ENCODE assay signal across 11 mouse cellular contexts in genomic region chr1:10880026-10880727, GRCm38 (mm10).
DNase-seq lines count a peak whose midpoint lies in the region; ATAC-seq and TF ChIP-seq lines count a peak whose summit lies in the region.
"Had no signal": no experiment of that assay in that cellular context is flagged by ENCODE, and none has a peak within 500 bp of the region (broad histone marks: within the 10 kb centered on the region; RNA-seq: fewer than 3 reads in every experiment).

No protein-coding gene starts in this region.

- WGBS in neural tube, embryonic 11.5 days: 63% methylated on average over 12 of the region's 12 CpGs
- WGBS in neural tube, embryonic 13.5 days: 65% methylated on average over 12 of the region's 12 CpGs

- H3K4me2 ChIP-seq in neural tube, embryonic 11.5 days (ENCODE audit: low read depth): no peak overlapping the region
- peak overlapping the region; percentile 29; the same call in 1 of the 2 replicates for H3K4me2 ChIP-seq in neural tube, embryonic 13.5 days
- H3K4me2 ChIP-seq: limb, embryonic 15.5 days had no signal

- H3K4me1 ChIP-seq in neural tube, embryonic 11.5 days (ENCODE audit: control insufficient read depth, insufficient read depth, low read length): no peaks in the 10 kb centered on the region
- H3K4me1 ChIP-seq in neural tube, embryonic 13.5 days (replicated peaks): no peaks in the 10 kb centered on the region
- H3K4me1 ChIP-seq: limb, embryonic 15.5 days had no signal

- no peak overlapping the region for H3K27ac ChIP-seq in gastrocnemius, adult 2 months
- no peak overlapping the region for H3K27ac ChIP-seq in neural tube, embryonic 11.5 days (ENCODE audit: low read depth, low read length)
- H3K27ac ChIP-seq in neural tube, embryonic 13.5 days (replicated peaks): no peak overlapping the region
- H3K27ac ChIP-seq: limb, embryonic 15.5 days had no signal

- ATAC-seq in neural tube, embryonic 11.5 days (ENCODE audit: insufficient read depth, low FRiP score, low TSS enrichment): no peak
- ATAC-seq in hematopoietic stem cell, adult 5-6 weeks (replicated peaks in 1 of 2; ENCODE audit: insufficient read depth in 1 of 2, low FRiP score in 2 of 2, low TSS enrichment in 1 of 2, low read depth in 1 of 2, poor library complexity in 2 of 2, severe bottlenecking in 2 of 2): peak; percentile 99 to 100
- no peak for ATAC-seq in neural tube, embryonic 13.5 days (ENCODE audit: low read depth)
- ATAC-seq in cerebellum, adult (ENCODE audit: insufficient number of reproducible peaks, low FRiP score, low TSS enrichment): no peak

- H3K27me3 ChIP-seq in neural tube, embryonic 11.5 days (ENCODE audit: control insufficient read depth, insufficient read depth, low read length): no peaks in the 10 kb centered on the region
- no peaks in the 10 kb centered on the region for H3K27me3 ChIP-seq in neural tube, embryonic 13.5 days
- H3K27me3 ChIP-seq: limb, embryonic 15.5 days had no signal

- intact Hi-C loops in gastrocnemius, adult 2 months (cut with DNase I): no loop called here
- intact Hi-C loops in gastrocnemius, postnatal 36 days (cut with DNase I): no loop called here

- no peak for TF ChIP-seq CTCF in gastrocnemius, adult 2 months (IDR thresholded peaks at IDR 0.05)

- H3K9me3 ChIP-seq in neural tube, embryonic 11.5 days (ENCODE audit: control insufficient read depth, low read length): no peaks in the 10 kb centered on the region
- no peaks in the 10 kb centered on the region for H3K9me3 ChIP-seq in neural tube, embryonic 13.5 days
- H3K9me3 ChIP-seq: limb, embryonic 15.5 days had no signal

- no peak overlapping the region for H3K9ac ChIP-seq in neural tube, embryonic 11.5 days (ENCODE audit: low read length)
- H3K9ac ChIP-seq in neural tube, embryonic 13.5 days: no peak overlapping the region
- H3K9ac ChIP-seq: limb, embryonic 15.5 days had no signal

- no peaks in the 10 kb centered on the region for H3K36me3 ChIP-seq in neural tube, embryonic 11.5 days (ENCODE audit: control insufficient read depth, insufficient read depth, low read length)
- no peaks in the 10 kb centered on the region for H3K36me3 ChIP-seq in neural tube, embryonic 13.5 days
- H3K36me3 ChIP-seq: limb, embryonic 15.5 days had no signal

- no peak for DNase-seq in gastrocnemius, adult 2 months
- no peak for DNase-seq in gastrocnemius, postnatal 36 days
- DNase-seq in neural tube, embryonic 11.5 days (ENCODE audit: low spot score): peak; percentile 20
- no peak for DNase-seq in neural tube, embryonic 10.5 days (ENCODE audit: extremely low spot score, low spot score)
- no peak for DNase-seq in layer of hippocampus, postnatal 10 days (ENCODE audit: low spot score in 2 of 2)
- DNase-seq: adrenal gland, postnatal 14 days; midbrain, embryonic 14.5 days had no signal

- peak overlapping the region; percentile 34 for H3K4me3 ChIP-seq in gastrocnemius, adult 2 months
- H3K4me3 ChIP-seq in neural tube, embryonic 11.5 days (ENCODE audit: low read depth, low read length): no peak overlapping the region
- no peak overlapping the region for H3K4me3 ChIP-seq in neural tube, embryonic 13.5 days
- H3K4me3 ChIP-seq: limb, embryonic 15.5 days had no signal

Comparison
In these comparisons a context has a peak if more than half of its experiments do, and no peak if none do; other contexts are left out.
1. ATAC-seq: peak in hematopoietic stem cell, adult 5-6 weeks (2 of 2); none in neural tube, embryonic 11.5 days (single experiment), neural tube, embryonic 13.5 days (single experiment) and cerebellum, adult (single experiment).